Mouse (Mus musculus): ENCODE results near the gene Kirrel3. TPM values are rescaled to one million over a fixed set of nuclear protein-coding genes. Genes with fewer than 3 reads are reported as not detected.

The Kirrel3 gene
- total and polyA plus RNA-seq, 3 experiments, result 0.35 to 0.85 (median 0.48) TPM

- no peak for DNase-seq
Measured at GRCm38 (mm10) chr9:34688358-34688757, 202.7 kb downstream of the Kirrel3 start.

GRCm38 (mm10) chr9:34689375-34689774, 203.7 kb downstream of the Kirrel3 start:
- no peak for DNase-seq

GRCm38 (mm10) chr9:34695646-34696045, 210.0 kb downstream of the Kirrel3 start:
- DNase-seq, result no peak

- no peak for DNase-seq
Measured at GRCm38 (mm10) chr9:34703547-34704300, 218.0 kb downstream of the Kirrel3 start.

- DNase-seq, result no peak
Measured at GRCm38 (mm10) chr9:34704357-34704756, 218.7 kb downstream of the Kirrel3 start.

GRCm38 (mm10) chr9:34706350-34706873, 220.7 kb downstream of the Kirrel3 start:
- DNase-seq, result no peak

- peak; percentile 25 for DNase-seq
Measured at GRCm38 (mm10) chr9:34708691-34709090, 223.0 kb downstream of the Kirrel3 start.

- DNase-seq, result no peak
Measured at GRCm38 (mm10) chr9:34711996-34712395, 226.3 kb downstream of the Kirrel3 start.

GRCm38 (mm10) chr9:34712996-34713395, 227.3 kb downstream of the Kirrel3 start:
- no peak for DNase-seq

- no peak for DNase-seq
Measured at GRCm38 (mm10) chr9:34713462-34713926, 227.8 kb downstream of the Kirrel3 start.

- DNase-seq, result no peak
Measured at GRCm38 (mm10) chr9:34714996-34715619, 229.4 kb downstream of the Kirrel3 start.

GRCm38 (mm10) chr9:34716476-34716875, 230.8 kb downstream of the Kirrel3 start:
- DNase-seq, result no peak

GRCm38 (mm10) chr9:34721478-34722197, 235.9 kb downstream of the Kirrel3 start:
- DNase-seq, result no peak

GRCm38 (mm10) chr9:34722198-34722550, 236.5 kb downstream of the Kirrel3 start:
- no peak for DNase-seq

- DNase-seq, result no peak
Measured at GRCm38 (mm10) chr9:34732507-34732906, 246.8 kb downstream of the Kirrel3 start.

GRCm38 (mm10) chr9:34733579-34733978, 247.9 kb downstream of the Kirrel3 start:
- no peak for DNase-seq

GRCm38 (mm10) chr9:34734991-34735390, 249.3 kb downstream of the Kirrel3 start:
- DNase-seq, result no peak

- no peak for DNase-seq
Measured at GRCm38 (mm10) chr9:34739431-34739830, 253.7 kb downstream of the Kirrel3 start.

- no peak for DNase-seq
Measured at GRCm38 (mm10) chr9:34740814-34741213, 255.1 kb downstream of the Kirrel3 start.

GRCm38 (mm10) chr9:34748003-34748402, 262.3 kb downstream of the Kirrel3 start:
- no peak for DNase-seq

GRCm38 (mm10) chr9:34749161-34749560, 263.5 kb downstream of the Kirrel3 start:
- DNase-seq, result no peak

GRCm38 (mm10) chr9:34749877-34750276, 264.2 kb downstream of the Kirrel3 start:
- no peak for DNase-seq

- no peak for DNase-seq
Measured at GRCm38 (mm10) chr9:34750887-34751286, 265.2 kb downstream of the Kirrel3 start.
